Mouse (Mus musculus): Measurements from ENCODE around the gene Ubxn2a. TPM values are rescaled to one million over a fixed set of nuclear protein-coding genes. Genes with fewer than 3 reads are reported as not detected.
A peak's percentile ranks its signal among the peaks of the same experiment; 100 is the strongest.
"Not testable (repeated sequence)": the region's sequence is repeated elsewhere in the genome, so short reads cannot be mapped to it uniquely, and the experiment has no call there.

Ubxn2a gene
- total RNA-seq (2022): 10 to 100 TPM; 69.2 to 77.6 (median 75.9) TPM

GRCm38 (mm10) chr12:4906951-4907906 lies at the start of gene Ubxn2a:
TSS of gene Ubxn2a (minus strand) at chr12:4907705.
- peak; percentile 92 for DNase-seq (ENCODE audit: low spot score)

- DNase-seq (ENCODE audit: low spot score): no peak
Measured at GRCm38 (mm10) chr12:4953156-4953555, 45.7 kb upstream of the Ubxn2a start.

- no peak for DNase-seq (ENCODE audit: low spot score)
Measured at GRCm38 (mm10) chr12:4952272-4952671, 44.8 kb upstream of the Ubxn2a start.

GRCm38 (mm10) chr12:4930820-4931548 lies 23.5 kb upstream of the Ubxn2a start:
- DNase-seq (ENCODE audit: low spot score): no peak

- no peak for DNase-seq (ENCODE audit: low spot score)
Measured at GRCm38 (mm10) chr12:4928197-4928596, 20.7 kb upstream of the Ubxn2a start.

- DNase-seq (ENCODE audit: low spot score): peak; percentile 78
Measured at GRCm38 (mm10) chr12:4917805-4918591, 10.5 kb upstream of the Ubxn2a start.

- DNase-seq (ENCODE audit: low spot score): peak; percentile 95
Measured at GRCm38 (mm10) chr12:4916994-4917804, 9.7 kb upstream of the Ubxn2a start, which contains the start of gene Atad2b. TSS of gene Atad2b (plus strand) at chr12:4917353.

GRCm38 (mm10) chr12:4914944-4915343 lies 7.4 kb upstream of the Ubxn2a start:
- no peak for DNase-seq (ENCODE audit: low spot score)

GRCm38 (mm10) chr12:4914441-4914840 lies 6.9 kb upstream of the Ubxn2a start:
- DNase-seq (ENCODE audit: low spot score): no peak

GRCm38 (mm10) chr12:4911716-4912115 lies 4.2 kb upstream of the Ubxn2a start:
- DNase-seq (ENCODE audit: low spot score): peak; percentile 65

GRCm38 (mm10) chr12:4910496-4910895 lies 3.0 kb upstream of the Ubxn2a start:
- DNase-seq (ENCODE audit: low spot score): not testable (repeated sequence)

GRCm38 (mm10) chr12:4908391-4908790 lies 886 bp upstream of the Ubxn2a start:
- no peak for DNase-seq (ENCODE audit: low spot score)

GRCm38 (mm10) chr12:4906476-4906875 lies 1.0 kb downstream of the Ubxn2a start:
- DNase-seq (ENCODE audit: low spot score): no peak

GRCm38 (mm10) chr12:4905946-4906345 lies 1.6 kb downstream of the Ubxn2a start:
- no peak for DNase-seq (ENCODE audit: low spot score)

GRCm38 (mm10) chr12:4898024-4898423 lies 9.5 kb downstream of the Ubxn2a start:
- DNase-seq (ENCODE audit: low spot score): no peak

GRCm38 (mm10) chr12:4889891-4890290 lies 17.6 kb downstream of the Ubxn2a start:
- DNase-seq (ENCODE audit: low spot score): no peak

GRCm38 (mm10) chr12:4889251-4889650 lies 18.3 kb downstream of the Ubxn2a start:
- DNase-seq (ENCODE audit: low spot score): no peak

- no peak for DNase-seq (ENCODE audit: low spot score)
Measured at GRCm38 (mm10) chr12:4888739-4889138, 18.8 kb downstream of the Ubxn2a start.

- not testable (repeated sequence) for DNase-seq (ENCODE audit: low spot score)
Measured at GRCm38 (mm10) chr12:4886581-4886980, 20.9 kb downstream of the Ubxn2a start.

- DNase-seq (ENCODE audit: low spot score): no peak
Measured at GRCm38 (mm10) chr12:4885062-4885461, 22.4 kb downstream of the Ubxn2a start.

GRCm38 (mm10) chr12:4882086-4882485 lies 25.4 kb downstream of the Ubxn2a start:
- DNase-seq (ENCODE audit: low spot score): no peak
